Mouse (Mus musculus) forebrain, embryonic 16.5 days (tissue): ENCODE data around the gene Bace2. TPM values are rescaled to one million over a fixed set of nuclear protein-coding genes. Genes with fewer than 3 reads are reported as not detected.

Experiments used
- ATAC-seq: fragments of 200-750 bp; cut with Nextera tagmentation; 2 replicates; pipeline ENCODE4 v1.8.0; 2017; ENCODE audit warnings: mild to moderate bottlenecking, moderate library complexity
- H3K27ac ChIP-seq: fragments of 300-500 bp; sonication (generic); 2 replicates; pipeline ENCODE4 v1.5.1; 2014; ENCODE audit warnings: low read length, control low read depth
- H3K27me3 ChIP-seq: fragments of 300-500 bp; sonication (generic); replicated peaks from 2 replicates; pipeline ENCODE4 v1.6.1; 2014; ENCODE audit warnings: low read length; ENCODE audit not compliant: control insufficient read depth, insufficient read depth
- H3K36me3 ChIP-seq: fragments of 300-500 bp; sonication (generic); 2 replicates; pipeline ENCODE4 v1.6.1; 2014; ENCODE audit not compliant: control insufficient read depth, insufficient read depth
- H3K4me1 ChIP-seq: fragments of 300-500 bp; sonication (generic); replicated peaks from 2 replicates; pipeline ENCODE4 v1.6.1; 2014; ENCODE audit warnings: low read length; ENCODE audit not compliant: control insufficient read depth, insufficient read depth
- H3K4me2 ChIP-seq: fragments of 300-500 bp; sonication (generic); 2 replicates; pipeline ENCODE4 v1.6.1; 2014; ENCODE audit warnings: mild to moderate bottlenecking, low read length, control low read depth
- H3K4me3 ChIP-seq: fragments of 300-500 bp; sonication (generic); replicated peaks from 2 replicates; pipeline ENCODE4 v1.5.1; 2014; ENCODE audit warnings: mild to moderate bottlenecking, low read length, control low read depth
- H3K9ac ChIP-seq: fragments of 300-500 bp; sonication (generic); replicated peaks from 2 replicates; pipeline ENCODE4 v1.6.1; 2014; ENCODE audit warnings: low read depth, low read length, control low read depth
- H3K9me3 ChIP-seq: fragments of 300-500 bp; sonication (generic); 2 replicates; pipeline ENCODE4 v1.6.1; 2016; ENCODE audit warnings: low read length; ENCODE audit not compliant: control insufficient read depth
- WGBS: fragments of 180-500 bp; shearing (Covaris S2); extraction: QIAGEN DNeasy Blood & Tissue Kit; methylation state at CpG from one replicate; pipeline ENCODE4 v1.1.7; 2014; 5-methylcytosine and 5-hydroxymethylcytosine counted together
- polyA plus RNA-seq: library from polyadenylated mRNA; unstranded; fragments of >200 nt; fragmentation: Nextera tagmentation; extraction: Ambion mirVana; gene quantifications from 2 replicates; pipeline ENCODE4 v1.2.1, GENCODE M21; 2015

Gene Bace2
- polyA plus RNA-seq, 1 experiment from 2014 or later, result 1.9 TPM

DNA sequence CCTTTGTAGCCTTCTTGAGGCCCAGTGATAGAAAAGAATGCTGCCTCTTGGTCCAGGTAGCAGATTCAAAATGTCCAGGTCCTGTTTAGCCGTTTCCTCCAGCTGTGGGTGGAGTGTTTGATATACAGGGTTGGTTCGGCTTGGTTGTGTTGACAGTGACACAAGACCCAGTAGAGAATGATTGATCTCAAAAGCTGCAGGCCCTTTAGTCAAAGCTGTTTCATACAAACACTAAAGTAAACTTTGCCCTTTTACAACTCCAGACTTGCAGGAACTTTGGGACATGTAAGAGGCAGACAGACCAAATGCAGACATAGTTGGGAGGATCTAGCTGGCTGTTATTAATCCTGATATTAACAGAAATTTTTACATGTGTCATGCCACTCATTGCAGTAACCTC lies 3.5 kb upstream of the Bace2 start:
- no peak overlapping the region for H3K27ac ChIP-seq
- 87% methylated on average over 2 of the region's 2 CpGs for WGBS

GRCm38 (mm10) chr16:97354632-97355031 lies 1.9 kb upstream of the Bace2 start:
- H3K9me3 ChIP-seq, result no peaks in the 10 kb centered on the region
- H3K27ac ChIP-seq, result no peak overlapping the region
- no peak for ATAC-seq
- H3K4me1 ChIP-seq, result peaks cover 19% of the 10 kb centered on the region
- no peak overlapping the region for H3K4me2 ChIP-seq
- 74% methylated on average over 2 of the region's 2 CpGs for WGBS
- H3K36me3 ChIP-seq, result no peaks in the 10 kb centered on the region
- H3K4me3 ChIP-seq, result no peak overlapping the region
- no peak overlapping the region for H3K9ac ChIP-seq
- H3K27me3 ChIP-seq, result peaks cover 13% of the 10 kb centered on the region

More for the DNA sequence above, 3.5 kb upstream of the Bace2 start:
- Histone ChIP-seq H3K4me2 (no peak overlapping the region), H3K36me3 (no peaks in the 10 kb centered on the region), H3K9ac (no peak overlapping the region), H3K4me3 (no peak overlapping the region), H3K27me3 (peaks cover 7% of the 10 kb centered on the region; the same call in 1 of the 2 replicates), H3K4me1 (peaks cover 19% of the 10 kb centered on the region), H3K9me3 (no peaks in the 10 kb centered on the region)
- no peak for ATAC-seq

- no peaks in the 10 kb centered on the region for H3K36me3 ChIP-seq
- peaks cover 19% of the 10 kb centered on the region for H3K4me1 ChIP-seq
- H3K27me3 ChIP-seq, result peaks cover 13% of the 10 kb centered on the region
- no peaks in the 10 kb centered on the region for H3K9me3 ChIP-seq
- H3K4me3 ChIP-seq, result peak overlapping the region; percentile 55
- peak; percentile 49 for ATAC-seq
- H3K27ac ChIP-seq, result no peak overlapping the region
- under 1% methylated on average over 25 of the region's 25 CpGs for WGBS
- H3K4me2 ChIP-seq, result peak overlapping the region; percentile 100
- peak overlapping the region; percentile 52; the same call in 1 of the 2 replicates for H3K9ac ChIP-seq
Observed at GRCm38 (mm10) chr16:97357188-97357821, 763 bp downstream of the Bace2 start.

DNA sequence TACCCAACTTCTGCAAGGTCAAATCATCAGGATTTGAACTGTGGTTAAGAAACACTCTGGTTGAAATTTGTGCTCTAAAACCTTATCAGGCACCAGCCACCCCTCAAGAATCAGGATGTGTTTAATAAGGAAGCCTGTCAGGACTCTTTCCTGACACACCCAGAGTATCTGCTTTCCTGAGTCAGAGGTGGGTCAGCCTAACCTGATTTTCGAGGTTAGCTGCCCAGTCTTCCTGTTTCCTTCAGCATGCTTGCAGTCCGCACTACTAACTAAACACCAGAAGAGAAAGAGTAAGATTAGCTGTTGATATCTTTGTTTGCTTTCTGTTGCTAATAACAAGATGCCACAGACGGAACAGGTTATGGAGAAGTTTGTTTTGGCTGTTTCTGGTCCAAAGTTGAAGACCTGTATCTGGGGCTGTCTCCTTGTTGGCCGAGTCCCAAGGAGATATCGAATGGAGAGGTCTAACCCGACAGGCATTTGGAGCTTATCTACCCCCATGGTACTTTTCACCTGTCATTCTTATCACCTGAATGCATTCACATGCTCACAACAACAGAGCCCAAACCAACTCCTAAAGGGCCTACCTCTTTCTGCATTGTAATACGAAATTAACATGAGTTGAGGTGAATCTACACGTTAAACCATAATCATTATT lies 5.8 kb downstream of the Bace2 start:
- 87% methylated on average over 8 of the region's 8 CpGs for WGBS
- ATAC-seq, result no peak
- H3K27ac ChIP-seq, result no peak overlapping the region

GRCm38 (mm10) chr16:97366141-97366540 lies 9.6 kb downstream of the Bace2 start:
- Histone ChIP-seq H3K36me3 (no peaks in the 10 kb centered on the region), H3K9me3 (no peaks in the 10 kb centered on the region), H3K4me2 (no peak overlapping the region), H3K9ac (no peak overlapping the region), H3K27ac (no peak overlapping the region), H3K27me3 (no peaks in the 10 kb centered on the region), H3K4me3 (no peak overlapping the region), H3K4me1 (no peaks in the 10 kb centered on the region)
- no peak for ATAC-seq
- WGBS, result 45% methylated on average over 2 of the region's 2 CpGs

More for the DNA sequence above, 5.8 kb downstream of the Bace2 start:
- Histone ChIP-seq H3K4me2 (no peak overlapping the region), H3K36me3 (no peaks in the 10 kb centered on the region), H3K4me3 (no peak overlapping the region), H3K9ac (no peak overlapping the region), H3K9me3 (no peaks in the 10 kb centered on the region), H3K4me1 (peaks cover 5% of the 10 kb centered on the region), H3K27me3 (peaks cover 5% of the 10 kb centered on the region; the same call in 1 of the 2 replicates)

DNA sequence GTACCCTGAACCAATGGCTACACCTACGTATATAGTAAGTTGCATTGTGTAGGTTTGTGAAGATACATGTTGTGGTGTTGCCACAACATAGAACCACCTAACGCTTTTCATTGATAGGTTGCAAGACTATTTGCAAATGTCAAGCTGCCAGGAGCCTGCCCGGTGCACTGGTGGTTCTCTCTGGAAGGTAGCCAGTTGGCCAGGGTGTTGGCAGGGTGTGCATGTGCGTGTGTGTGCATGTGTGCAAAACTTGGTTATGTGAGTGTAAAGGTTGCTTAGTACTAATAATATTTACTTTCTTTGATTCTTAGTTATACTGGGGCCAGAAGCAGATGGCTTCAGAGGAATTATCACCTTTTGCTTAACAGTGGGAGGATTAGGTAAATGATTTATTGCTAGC lies 13.7 kb downstream of the Bace2 start:
- Histone ChIP-seq H3K4me3 (no peak overlapping the region), H3K27me3 (no peaks in the 10 kb centered on the region), H3K27ac (no peak overlapping the region), H3K4me2 (no peak overlapping the region), H3K4me1 (no peaks in the 10 kb centered on the region), H3K36me3 (no peaks in the 10 kb centered on the region), H3K9me3 (no peaks in the 10 kb centered on the region), H3K9ac (no peak overlapping the region)
- ATAC-seq, result no peak
- WGBS, result 63% methylated on average over 4 of the region's 4 CpGs

DNA sequence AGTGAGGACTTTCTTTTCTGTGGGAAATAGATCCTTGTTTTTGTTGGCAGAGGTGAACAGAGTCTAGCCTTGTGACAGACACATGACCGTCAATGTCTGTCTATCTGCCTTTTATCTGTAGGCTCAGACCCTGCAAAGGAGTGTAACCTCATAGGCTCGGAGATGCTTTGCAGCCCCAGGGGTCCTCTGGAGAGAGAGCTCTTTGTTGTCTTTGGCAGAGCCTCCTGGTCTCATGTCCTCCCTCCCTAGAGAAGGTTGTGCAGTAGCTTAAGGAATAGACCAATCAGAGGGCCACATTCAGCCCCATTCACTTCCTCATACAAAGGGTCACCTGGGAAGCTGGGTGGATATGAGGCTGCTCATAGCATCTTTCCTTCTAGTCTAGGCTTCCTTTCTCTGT lies 31.4 kb downstream of the Bace2 start:
- Histone ChIP-seq H3K9ac (no peak overlapping the region), H3K27me3 (no peaks in the 10 kb centered on the region), H3K27ac (no peak overlapping the region), H3K9me3 (no peaks in the 10 kb centered on the region), H3K4me3 (no peak overlapping the region), H3K4me2 (no peak overlapping the region), H3K36me3 (no peaks in the 10 kb centered on the region), H3K4me1 (no peaks in the 10 kb centered on the region)
- WGBS, result 36% methylated on average over 2 of the region's 2 CpGs
- no peak for ATAC-seq

- 78% methylated on average over 2 of the region's 2 CpGs for WGBS
- Histone ChIP-seq H3K27ac (no peak overlapping the region), H3K9ac (no peak overlapping the region), H3K4me3 (no peak overlapping the region), H3K4me2 (no peak overlapping the region), H3K4me1 (no peaks in the 10 kb centered on the region), H3K36me3 (no peaks in the 10 kb centered on the region), H3K27me3 (no peaks in the 10 kb centered on the region), H3K9me3 (no peaks in the 10 kb centered on the region)
- ATAC-seq, result no peak
Observed at GRCm38 (mm10) chr16:97391289-97391688, 34.7 kb downstream of the Bace2 start.

- H3K4me1 ChIP-seq, result no peaks in the 10 kb centered on the region
- ATAC-seq, result no peak
- no peak overlapping the region for H3K9ac ChIP-seq
- H3K36me3 ChIP-seq, result no peaks in the 10 kb centered on the region
- no peaks in the 10 kb centered on the region for H3K27me3 ChIP-seq
- 35% methylated on average over 3 of the region's 3 CpGs for WGBS
- H3K4me2 ChIP-seq, result no peak overlapping the region
- H3K4me3 ChIP-seq, result no peak overlapping the region
- H3K27ac ChIP-seq, result no peak overlapping the region
- H3K9me3 ChIP-seq, result no peaks in the 10 kb centered on the region
Observed at GRCm38 (mm10) chr16:97391701-97392384, 35.3 kb downstream of the Bace2 start.
